Mouse (Mus musculus) liver, embryonic 14.5 days (tissue): ENCODE data around the gene Hsp90aa1.

Experiments used
- CTCF ChIP-seq: IDR thresholded peaks from 2 replicates; pipeline ENCODE4 v1.5.1; 2016; ENCODE audit warnings: antibody characterized with exemption, low read depth, control low read depth
- EP300 ChIP-seq: IDR thresholded peaks from 2 replicates; pipeline ENCODE4 v1.6.1; 2016; ENCODE audit warnings: antibody characterized with exemption, low read depth

- TF ChIP-seq CTCF (no peak), EP300 (no peak)
Observed at GRCm38 (mm10) chr12:110682561-110683299, 19.8 kb downstream of the Hsp90aa1 start, which contains the start of gene 1700001K19Rik.
